Mouse (Mus musculus): Measurements from ENCODE around the gene Etv6. TPM values are rescaled to one million over a fixed set of nuclear protein-coding genes. Genes with fewer than 3 reads are reported as not detected.

The Etv6 gene
- polyA plus RNA-seq, 1 experiment from 2014 or later = 5.9 TPM

DNA sequence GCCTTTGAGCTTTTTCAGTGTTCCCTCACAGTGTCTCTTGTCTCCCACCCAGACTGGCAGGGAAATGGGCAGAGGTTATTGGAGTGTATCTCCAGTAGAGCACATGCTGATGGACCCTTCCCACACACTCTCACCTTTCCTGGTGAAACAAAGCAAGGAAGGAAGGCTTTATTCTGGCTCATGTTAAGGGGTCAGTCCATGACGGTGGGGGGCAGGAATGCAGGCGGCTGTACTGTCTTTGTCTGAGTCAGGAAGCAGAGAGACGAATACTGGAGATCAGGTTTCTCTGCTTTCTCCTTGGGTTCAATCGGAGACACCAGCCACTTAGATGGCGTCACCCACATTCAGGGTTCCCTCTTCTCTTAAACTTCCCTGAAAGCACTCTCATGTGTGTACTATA is 11.7 kb downstream of the Etv6 start:
- Histone ChIP-seq H3K4me1 (replicated peaks; ENCODE audit: control insufficient read depth, insufficient read depth) (peaks cover 3% of the 10 kb centered on the region; the same call in 1 of the 2 replicates), H3K9ac (ENCODE audit: low read length) (no peak overlapping the region), H3K27ac (replicated peaks) (no peak overlapping the region), H3K27me3 (ENCODE audit: control insufficient read depth, insufficient read depth, low read length) (no peaks in the 10 kb centered on the region), H3K36me3 (ENCODE audit: control insufficient read depth, insufficient read depth, low read length) (no peaks in the 10 kb centered on the region), H3K9me3 (ENCODE audit: control insufficient read depth, low read length) (no peaks in the 10 kb centered on the region), H3K4me2 (replicated peaks; ENCODE audit: low read depth) (no peak overlapping the region), H3K4me3 (ENCODE audit: low read depth, low read length) (no peak overlapping the region)
- ATAC-seq (ENCODE audit: low FRiP score, low TSS enrichment) (no peak), DNase-seq (ENCODE audit: low spot score) (no peak)
- 58% methylated on average over 5 of the region's 5 CpGs for WGBS
- TF ChIP-seq CTCF (IDR thresholded peaks at IDR 0.05; ENCODE audit: low read depth) = no peak
- TF ChIP-seq EP300 (optimal IDR thresholded peaks at IDR 0.05) = no peak

DNA sequence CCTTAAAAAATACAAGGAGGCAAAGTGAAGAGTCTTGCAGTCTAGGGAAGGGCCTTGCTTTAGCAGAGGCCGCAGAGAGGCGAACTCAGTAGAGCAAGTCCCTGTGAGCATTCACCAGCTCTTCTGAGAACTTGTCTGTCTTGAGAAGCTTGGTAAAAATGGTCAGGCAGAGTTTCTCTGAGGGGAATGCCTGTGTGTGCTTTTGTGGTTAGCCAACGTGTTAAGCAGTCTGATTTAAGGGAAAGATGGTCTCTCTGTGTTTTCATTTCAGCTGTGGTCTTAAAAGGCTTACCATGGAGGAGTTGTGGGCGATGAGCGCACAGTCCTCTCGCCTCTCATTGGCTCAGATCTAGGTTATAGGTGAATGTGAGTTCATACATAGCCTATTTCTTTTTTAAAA is 12.5 kb downstream of the Etv6 start:
- WGBS = 87% methylated on average over 6 of the region's 6 CpGs
- Histone ChIP-seq H3K27ac (replicated peaks) (no peak overlapping the region), H3K9ac (ENCODE audit: low read length) (no peak overlapping the region), H3K27me3 (ENCODE audit: control insufficient read depth, insufficient read depth, low read length) (no peaks in the 10 kb centered on the region), H3K9me3 (ENCODE audit: control insufficient read depth, low read length) (no peaks in the 10 kb centered on the region), H3K36me3 (ENCODE audit: control insufficient read depth, insufficient read depth, low read length) (no peaks in the 10 kb centered on the region), H3K4me1 (replicated peaks; ENCODE audit: control insufficient read depth, insufficient read depth) (peaks cover 3% of the 10 kb centered on the region; the same call in 1 of the 2 replicates), H3K4me3 (ENCODE audit: low read depth, low read length) (no peak overlapping the region), H3K4me2 (replicated peaks; ENCODE audit: low read depth) (no peak overlapping the region)
- no peak for DNase-seq (ENCODE audit: low spot score)
- no peak for TF ChIP-seq CTCF (IDR thresholded peaks at IDR 0.05; ENCODE audit: low read depth)
- TF ChIP-seq EP300 (optimal IDR thresholded peaks at IDR 0.05) = no peak
- no peak for ATAC-seq (ENCODE audit: low FRiP score, low TSS enrichment)

DNA sequence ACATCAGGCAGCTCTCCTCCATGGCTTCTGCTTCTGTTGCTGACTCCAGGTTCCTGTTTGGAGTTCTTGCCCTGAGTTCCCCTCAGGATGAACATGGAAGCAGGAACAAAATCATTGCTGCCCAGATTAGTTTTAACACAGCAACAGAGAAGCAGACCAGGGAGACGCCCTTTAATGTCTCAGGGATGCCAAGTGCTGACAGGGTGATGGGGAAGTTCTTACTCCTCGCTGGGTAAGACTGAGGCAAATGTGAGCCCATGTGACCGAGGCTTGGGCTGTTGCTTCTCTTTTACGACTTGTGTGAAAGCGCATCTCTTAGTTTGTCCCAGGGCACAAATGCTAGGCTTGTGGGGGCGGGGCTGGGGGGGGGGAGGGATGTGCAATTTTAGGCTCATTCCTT is 13.5 kb downstream of the Etv6 start:
- Histone ChIP-seq H3K4me1 (replicated peaks; ENCODE audit: control insufficient read depth, insufficient read depth) (peaks cover 3% of the 10 kb centered on the region; the same call in 1 of the 2 replicates), H3K9me3 (ENCODE audit: control insufficient read depth, low read length) (no peaks in the 10 kb centered on the region), H3K27ac (replicated peaks) (no peak overlapping the region), H3K4me3 (ENCODE audit: low read depth, low read length) (no peak overlapping the region), H3K27me3 (ENCODE audit: control insufficient read depth, insufficient read depth, low read length) (no peaks in the 10 kb centered on the region), H3K36me3 (ENCODE audit: control insufficient read depth, insufficient read depth, low read length) (no peaks in the 10 kb centered on the region), H3K4me2 (replicated peaks; ENCODE audit: low read depth) (no peak overlapping the region), H3K9ac (ENCODE audit: low read length) (no peak overlapping the region)
- TF ChIP-seq CTCF (IDR thresholded peaks at IDR 0.05; ENCODE audit: low read depth) = no peak
- DNase-seq (ENCODE audit: low spot score) (no peak), ATAC-seq (ENCODE audit: low FRiP score, low TSS enrichment) (no peak)
- 81% methylated on average over 6 of the region's 6 CpGs for WGBS

DNA sequence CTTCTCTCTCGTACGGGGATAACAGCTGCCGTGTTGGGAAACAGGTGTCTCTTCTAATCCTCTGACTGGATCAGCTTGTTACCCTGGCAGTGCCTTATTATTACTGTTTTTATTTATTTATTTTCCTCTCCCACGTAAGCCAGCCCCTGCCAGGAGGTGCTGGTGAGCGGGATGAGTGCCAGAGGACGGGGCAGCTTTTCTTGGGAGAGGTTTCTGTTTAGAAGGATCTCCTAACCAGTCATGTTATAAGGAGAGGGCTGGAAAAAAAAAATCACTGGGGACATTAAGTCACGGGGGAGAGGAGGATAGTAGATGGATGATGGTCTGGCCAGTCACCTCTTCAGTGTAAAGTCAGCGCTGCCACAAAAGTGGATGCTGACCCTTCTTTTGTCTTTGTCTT is 15.0 kb downstream of the Etv6 start:
- Histone ChIP-seq H3K4me2 (replicated peaks; ENCODE audit: low read depth) (no peak overlapping the region), H3K36me3 (ENCODE audit: control insufficient read depth, insufficient read depth, low read length) (no peaks in the 10 kb centered on the region), H3K4me1 (replicated peaks; ENCODE audit: control insufficient read depth, insufficient read depth) (no peaks in the 10 kb centered on the region), H3K4me3 (ENCODE audit: low read depth, low read length) (no peak overlapping the region), H3K27me3 (ENCODE audit: control insufficient read depth, insufficient read depth, low read length) (no peaks in the 10 kb centered on the region), H3K9me3 (ENCODE audit: control insufficient read depth, low read length) (no peaks in the 10 kb centered on the region), H3K9ac (ENCODE audit: low read length) (no peak overlapping the region), H3K27ac (replicated peaks) (no peak overlapping the region)
- no peak for TF ChIP-seq EP300 (optimal IDR thresholded peaks at IDR 0.05)
- TF ChIP-seq CTCF (IDR thresholded peaks at IDR 0.05; ENCODE audit: low read depth) = no peak
- ATAC-seq (ENCODE audit: low FRiP score, low TSS enrichment) = no peak
- WGBS = 77% methylated on average over 8 of the region's 8 CpGs
- DNase-seq (ENCODE audit: low spot score) = no peak

DNA sequence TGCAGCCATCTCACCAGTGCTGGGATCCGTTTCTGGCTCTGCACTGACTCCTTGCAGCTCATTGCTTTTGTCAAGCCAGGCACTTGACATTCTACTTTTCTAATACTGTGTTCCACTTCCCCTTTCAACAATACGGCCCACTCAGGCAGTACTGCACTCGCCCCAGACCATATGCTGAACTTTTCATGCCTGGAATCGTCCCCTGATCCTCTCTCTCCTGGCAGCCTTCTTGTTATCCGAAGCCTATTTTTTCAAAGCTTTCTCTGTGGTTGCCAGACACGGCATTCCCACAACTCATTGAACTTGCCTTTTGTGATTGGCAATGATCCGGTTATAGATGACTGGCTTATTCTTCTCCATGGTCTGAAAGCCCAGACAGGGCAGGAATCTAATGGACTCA is 16.4 kb downstream of the Etv6 start:
- WGBS = 67% methylated on average over 7 of the region's 7 CpGs
- Histone ChIP-seq H3K36me3 (ENCODE audit: control insufficient read depth, insufficient read depth, low read length) (no peaks in the 10 kb centered on the region), H3K4me1 (replicated peaks; ENCODE audit: control insufficient read depth, insufficient read depth) (no peaks in the 10 kb centered on the region)

DNA sequence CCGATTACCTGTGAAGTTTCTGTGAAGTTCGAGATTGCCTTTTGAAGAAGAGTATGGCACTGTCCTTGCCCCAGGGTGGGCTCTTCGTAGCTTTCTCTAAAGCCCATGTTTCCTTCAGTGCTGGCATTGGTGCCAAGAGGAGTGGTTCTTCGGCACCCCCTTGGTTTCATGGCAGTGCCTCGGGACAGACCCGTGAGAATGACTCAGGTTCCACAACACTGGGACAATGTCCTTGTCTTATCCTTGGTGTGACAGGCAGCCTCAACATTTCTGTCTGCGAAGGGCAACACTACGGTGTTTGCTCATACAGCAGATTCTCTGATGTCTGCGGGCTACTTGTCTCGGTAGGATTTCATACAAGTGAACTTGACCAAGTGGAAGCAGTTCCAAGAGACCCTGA is 17.6 kb downstream of the Etv6 start:
- no peaks in the 10 kb centered on the region for H3K9me3 ChIP-seq (ENCODE audit: control insufficient read depth, low read length)
- peak overlapping the region; percentile 30; the same call in 1 of the 2 replicates for H3K27ac ChIP-seq (replicated peaks)
- 77% methylated on average over 10 of the region's 10 CpGs for WGBS
- no peaks in the 10 kb centered on the region for H3K27me3 ChIP-seq (ENCODE audit: control insufficient read depth, insufficient read depth, low read length)
- H3K9ac ChIP-seq (ENCODE audit: low read length) = no peak overlapping the region
- H3K4me1 ChIP-seq (replicated peaks; ENCODE audit: control insufficient read depth, insufficient read depth) = no peaks in the 10 kb centered on the region
- no peak overlapping the region for H3K4me2 ChIP-seq (replicated peaks; ENCODE audit: low read depth)
- TF ChIP-seq CTCF (IDR thresholded peaks at IDR 0.05; ENCODE audit: low read depth) (no peak), EP300 (optimal IDR thresholded peaks at IDR 0.05) (no peak)
- DNase-seq (ENCODE audit: low spot score) (no peak), ATAC-seq (ENCODE audit: low FRiP score, low TSS enrichment) (no peak)
- H3K36me3 ChIP-seq (ENCODE audit: control insufficient read depth, insufficient read depth, low read length) = no peaks in the 10 kb centered on the region
- no peak overlapping the region for H3K4me3 ChIP-seq (ENCODE audit: low read depth, low read length)

More for the DNA sequence above, 16.4 kb downstream of the Etv6 start:
- H3K27ac ChIP-seq (replicated peaks) = no peak overlapping the region
- no peaks in the 10 kb centered on the region for H3K27me3 ChIP-seq (ENCODE audit: control insufficient read depth, insufficient read depth, low read length)
- H3K9me3 ChIP-seq (ENCODE audit: control insufficient read depth, low read length) = no peaks in the 10 kb centered on the region
- TF ChIP-seq EP300 (optimal IDR thresholded peaks at IDR 0.05) (no peak), CTCF (IDR thresholded peaks at IDR 0.05; ENCODE audit: low read depth) (no peak)
- H3K9ac ChIP-seq (ENCODE audit: low read length) = no peak overlapping the region
- no peak overlapping the region for H3K4me2 ChIP-seq (replicated peaks; ENCODE audit: low read depth)
- no peak overlapping the region for H3K4me3 ChIP-seq (ENCODE audit: low read depth, low read length)
- ATAC-seq (ENCODE audit: low FRiP score, low TSS enrichment) (no peak), DNase-seq (ENCODE audit: low spot score) (no peak)
